Mouse (Mus musculus) lung, embryonic 14.5 days (tissue): ENCODE measurements around the gene Eif4b. TPM values are rescaled to one million over a fixed set of nuclear protein-coding genes. Genes with fewer than 3 reads are reported as not detected.

Source experiments
- ATAC-seq: fragments of 200-750 bp; cut with Nextera tagmentation; 2 replicates; pipeline ENCODE4 v1.8.0; 2017; ENCODE audit warnings: mild to moderate bottlenecking, moderate TSS enrichment, moderate library complexity; ENCODE audit not compliant: insufficient read depth
- DNase-seq: peaks from one replicate; pipeline ENCODE4 v3.0.0-alpha.2; 2015
- H3K27ac ChIP-seq: fragments of 300-500 bp; sonication (generic); 2 replicates; pipeline ENCODE4 v1.5.1; 2014; ENCODE audit warnings: low read depth, mild to moderate bottlenecking, moderate library complexity
- H3K27me3 ChIP-seq: fragments of 300-500 bp; sonication (generic); 2 replicates; pipeline ENCODE4 v1.6.1; 2014; ENCODE audit warnings: low read length, control low read depth; ENCODE audit not compliant: insufficient read depth
- H3K36me3 ChIP-seq: fragments of 300-500 bp; sonication (generic); 2 replicates; pipeline ENCODE4 v1.6.1; 2014; ENCODE audit warnings: control low read depth; ENCODE audit not compliant: insufficient read depth
- H3K4me1 ChIP-seq: fragments of 300-500 bp; sonication (generic); 2 replicates; pipeline ENCODE4 v1.6.1; 2014; ENCODE audit warnings: antibody characterized with exemption, control low read depth; ENCODE audit not compliant: insufficient read depth
- H3K4me2 ChIP-seq: fragments of 300-500 bp; sonication (generic); 2 replicates; pipeline ENCODE4 v1.6.1; 2014; ENCODE audit warnings: mild to moderate bottlenecking
- H3K4me3 ChIP-seq: fragments of 300-500 bp; sonication (generic); 2 replicates; pipeline ENCODE4 v1.5.1; 2014; ENCODE audit warnings: low read depth, low read length
- H3K9ac ChIP-seq: fragments of 300-500 bp; sonication (generic); 2 replicates; pipeline ENCODE4 v1.6.1; 2014
- H3K9me3 ChIP-seq: fragments of 300-500 bp; sonication (generic); 2 replicates; pipeline ENCODE4 v1.6.1; 2016; ENCODE audit warnings: low read depth, low read length, control low read depth
- CTCF ChIP-seq: IDR thresholded peaks from 2 replicates; pipeline ENCODE4 v1.5.1; 2016; ENCODE audit warnings: antibody characterized with exemption, low read depth
- WGBS: fragments of 180-500 bp; shearing (Covaris S2); extraction: QIAGEN DNeasy Blood & Tissue Kit; methylation state at CpG from one replicate; pipeline ENCODE4 v1.1.7; 2014; 5-methylcytosine and 5-hydroxymethylcytosine counted together
- polyA plus RNA-seq: library from polyadenylated mRNA; unstranded; fragments of >200 nt; fragmentation: Nextera tagmentation; extraction: Ambion mirVana; gene quantifications from 2 replicates; pipeline ENCODE4 v1.2.1, GENCODE M21; 2014

Eif4b gene
- polyA plus RNA-seq, 1 experiment from 2014 or later, result 137 TPM

DNA sequence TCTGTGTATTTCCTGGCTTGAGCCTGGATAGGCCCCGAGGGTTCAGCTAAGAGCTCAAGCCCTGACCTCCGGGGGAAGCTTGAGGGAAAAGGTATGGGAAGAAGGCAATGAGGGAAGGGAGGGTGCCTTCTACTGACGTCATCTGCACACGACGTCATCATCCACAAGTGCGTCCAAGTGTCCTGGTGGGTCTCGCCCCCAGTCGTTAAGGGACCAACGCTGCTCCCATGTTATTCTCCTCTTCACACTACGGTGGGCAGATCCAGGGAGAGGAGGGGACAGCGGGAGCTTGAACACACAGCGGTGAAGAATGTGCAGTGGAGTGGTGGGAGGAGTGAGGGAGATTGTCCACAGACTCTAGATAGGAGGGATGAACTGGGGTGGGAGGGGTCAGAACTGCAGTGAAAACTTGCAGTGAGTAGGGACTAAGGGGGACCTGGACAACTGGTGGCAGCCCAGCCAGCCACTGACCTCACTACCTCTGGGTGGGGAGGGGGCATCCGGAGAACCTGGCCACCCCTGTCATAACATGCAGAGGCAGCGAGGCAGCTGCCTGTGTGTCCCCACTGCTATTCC, 29.9 kb downstream of the Eif4b start:
- WGBS, result 5% methylated on average over 14 of the region's 14 CpGs
- Histone ChIP-seq H3K9ac (peak overlapping the region; percentile 64), H3K9me3 (no peaks in the 10 kb centered on the region), H3K36me3 (peaks cover 35% of the 10 kb centered on the region), H3K4me3 (peak overlapping the region; percentile 48), H3K4me2 (peak overlapping the region; percentile 80), H3K27me3 (no peaks in the 10 kb centered on the region), H3K27ac (peak overlapping the region; percentile 98), H3K4me1 (peaks cover 50% of the 10 kb centered on the region)
- DNase-seq (peak; percentile 69), ATAC-seq (peak; percentile 18; the same call in 1 of the 2 replicates)
- TF ChIP-seq CTCF, result no peak

- 10% methylated on average over 12 of the region's 12 CpGs for WGBS
- Histone ChIP-seq H3K36me3 (peaks cover 41% of the 10 kb centered on the region), H3K4me2 (peak overlapping the region; percentile 80), H3K27ac (peak overlapping the region; percentile 98), H3K9ac (peak overlapping the region; percentile 64), H3K27me3 (no peaks in the 10 kb centered on the region), H3K4me3 (peak overlapping the region; percentile 48), H3K9me3 (no peaks in the 10 kb centered on the region), H3K4me1 (peaks cover 48% of the 10 kb centered on the region)
- peak; percentile 39 for ATAC-seq
- DNase-seq, result peak; percentile 83
- TF ChIP-seq CTCF, result no peak
These were observed 30.5 kb downstream of the Eif4b start for GRCm38 (mm10) chr15:102103947-102104555.

GRCm38 (mm10) chr15:102105360-102105759, 31.8 kb downstream of the Eif4b start:
- Histone ChIP-seq H3K4me3 (0 out of 2 replicates have a peak overlapping the region, but pooled peaks have one; percentile 0), H3K9me3 (no peaks in the 10 kb centered on the region), H3K4me1 (peaks cover 46% of the 10 kb centered on the region), H3K4me2 (peak overlapping the region; percentile 54), H3K9ac (no peak overlapping the region), H3K27me3 (no peaks in the 10 kb centered on the region), H3K27ac (peak overlapping the region; percentile 3; the same call in 1 of the 2 replicates), H3K36me3 (peaks cover 54% of the 10 kb centered on the region)
- DNase-seq, result peak; percentile 65
- no peak for ATAC-seq
- WGBS, result 23% methylated on average over 5 of the region's 5 CpGs
- TF ChIP-seq CTCF, result no peak

- peak; percentile 30 for DNase-seq
- Histone ChIP-seq H3K9ac (no peak overlapping the region), H3K4me1 (peaks cover 46% of the 10 kb centered on the region), H3K27ac (peak overlapping the region; percentile 24; the same call in 1 of the 2 replicates), H3K4me2 (peak overlapping the region; percentile 54), H3K9me3 (no peaks in the 10 kb centered on the region), H3K4me3 (peak overlapping the region; percentile 24; the same call in 1 of the 2 replicates), H3K36me3 (peaks cover 60% of the 10 kb centered on the region), H3K27me3 (no peaks in the 10 kb centered on the region)
- peak; percentile 46 for TF ChIP-seq CTCF
- no peak for ATAC-seq
- 35% methylated on average over 18 of the region's 18 CpGs for WGBS
These were observed 32.5 kb downstream of the Eif4b start for GRCm38 (mm10) chr15:102105764-102106730.

GRCm38 (mm10) chr15:102106754-102107456, 33.3 kb downstream of the Eif4b start:
- no peaks in the 10 kb centered on the region for H3K9me3 ChIP-seq
- peaks cover 37% of the 10 kb centered on the region for H3K4me1 ChIP-seq
- TF ChIP-seq CTCF, result no peak
- no peaks in the 10 kb centered on the region for H3K27me3 ChIP-seq
- no peak overlapping the region for H3K9ac ChIP-seq
- H3K4me3 ChIP-seq, result peak overlapping the region; percentile 24
- peaks cover 69% of the 10 kb centered on the region for H3K36me3 ChIP-seq
- ATAC-seq (no peak), DNase-seq (peak; percentile 23)
- peak overlapping the region; percentile 54 for H3K4me2 ChIP-seq
- no peak overlapping the region for H3K27ac ChIP-seq
- WGBS, result 25% methylated on average over 38 of the region's 38 CpGs

DNA sequence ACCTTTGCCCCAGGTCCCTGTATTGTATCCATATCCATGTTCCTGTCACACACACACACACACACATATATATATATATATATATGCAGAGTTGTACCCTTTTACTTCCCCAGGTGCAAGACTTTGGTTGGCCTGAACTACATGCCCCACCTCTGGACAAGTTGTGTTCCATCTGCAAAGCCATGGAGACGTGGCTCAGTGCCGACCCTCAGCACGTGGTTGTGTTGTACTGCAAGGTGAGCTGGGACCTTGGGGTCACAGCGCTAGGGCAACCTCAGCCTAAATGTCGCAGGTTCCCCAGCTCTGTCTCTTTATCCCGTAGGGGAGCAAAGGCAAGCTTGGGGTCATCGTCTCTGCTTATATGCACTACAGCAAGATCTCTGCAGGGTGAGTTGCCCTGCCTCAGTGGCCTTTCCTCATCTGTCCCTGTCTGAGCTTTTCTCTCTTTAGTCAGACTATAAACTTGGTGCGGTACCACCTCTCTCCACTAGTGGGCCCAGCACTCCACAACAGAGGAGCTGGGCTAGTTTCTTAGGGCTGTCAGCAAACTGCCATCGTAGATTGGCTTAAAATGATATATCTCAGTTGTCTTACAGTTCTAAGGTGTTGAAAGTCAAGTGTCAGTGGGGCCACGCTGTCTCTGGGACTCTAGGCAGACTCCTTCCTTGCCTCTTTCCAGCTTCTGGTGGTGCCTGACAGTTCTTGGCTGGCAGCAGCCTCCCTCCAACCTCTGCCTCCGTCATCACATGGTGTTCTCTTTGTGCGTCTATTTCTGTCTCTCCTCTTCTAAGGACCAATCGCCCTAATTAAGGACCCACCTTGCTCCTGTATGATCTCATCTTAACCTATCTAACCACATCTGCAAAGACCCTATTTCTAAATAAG, 34.4 kb downstream of the Eif4b start:
- no peaks in the 10 kb centered on the region for H3K9me3 ChIP-seq
- H3K36me3 ChIP-seq, result peaks cover 79% of the 10 kb centered on the region
- no peaks in the 10 kb centered on the region for H3K27me3 ChIP-seq
- TF ChIP-seq CTCF, result peak; percentile 85
- peak; percentile 88 for DNase-seq
- peaks cover 27% of the 10 kb centered on the region for H3K4me1 ChIP-seq
- H3K4me2 ChIP-seq, result peak overlapping the region; percentile 54
- WGBS, result 43% methylated on average over 13 of the region's 13 CpGs
- no peak overlapping the region for H3K27ac ChIP-seq
- no peak for ATAC-seq
- no peak overlapping the region for H3K4me3 ChIP-seq
- no peak overlapping the region for H3K9ac ChIP-seq
